Mouse (Mus musculus) cortical plate, adult 2 months (tissue): ENCODE data around the gene Phf23.

Experiments
- CTCF ChIP-seq: fragments of 200-500 bp; IDR thresholded peaks from 2 replicates; pipeline ENCODE4 v1.5.1; 2011; ENCODE audit warnings: mild to moderate bottlenecking, control low read depth, low read length; ENCODE audit not compliant: insufficient read depth; ENCODE audit errors: extremely low read depth
- POLR2A ChIP-seq: fragments of 200-500 bp; IDR thresholded peaks from 2 replicates; pipeline ENCODE4 v1.6.1; 2011; ENCODE audit warnings: mild to moderate bottlenecking, low read length, control low read depth; ENCODE audit not compliant: insufficient read depth; ENCODE audit errors: extremely low read depth

GRCm38 (mm10) chr11:69995391-69995960, at the start of gene Phf23:
- TF ChIP-seq POLR2A: peak; percentile 44; the same call in 1 of the 2 replicates
- TF ChIP-seq CTCF: no peak
